Mouse (Mus musculus): ENCODE measurements around the gene Zfp319.

GRCm38 (mm10) chr8:95336363-95336762, 4.6 kb upstream of the Zfp319 start:
- no peak for TF ChIP-seq CTCF (IDR thresholded peaks at IDR 0.05; ENCODE audit: low read depth)
- TF ChIP-seq EP300 (IDR thresholded peaks at IDR 0.05; ENCODE audit: low read depth) = no peak

Measured in liver, embryonic 14.5 days (tissue).